Mouse (Mus musculus) forebrain, embryonic 10.5 days (tissue): ENCODE measurements around the gene Zbtb20. TPM values are rescaled to one million over a fixed set of nuclear protein-coding genes. Genes with fewer than 3 reads are reported as not detected.

Experiments
- DNase-seq: peaks from one replicate; pipeline ENCODE4 v3.0.0-alpha.2; 2017; ENCODE audit warnings: low spot score; ENCODE audit errors: extremely low spot score
- H3K27ac ChIP-seq: fragments of 300-500 bp; sonication (generic); 2 replicates; pipeline ENCODE4 v1.5.1; 2016; ENCODE audit warnings: mild to moderate bottlenecking
- H3K27me3 ChIP-seq: fragments of 300-500 bp; sonication (generic); 2 replicates; pipeline ENCODE4 v1.6.1; 2016; ENCODE audit warnings: mild to moderate bottlenecking; ENCODE audit not compliant: poor library complexity, severe bottlenecking
- H3K36me3 ChIP-seq: fragments of 300-500 bp; sonication (generic); replicated peaks from 2 replicates; pipeline ENCODE4 v1.6.1; 2016; ENCODE audit warnings: mild to moderate bottlenecking, moderate library complexity
- H3K4me1 ChIP-seq: fragments of 300-500 bp; sonication (generic); 2 replicates; pipeline ENCODE4 v1.6.1; 2016
- H3K4me3 ChIP-seq: fragments of 300-500 bp; sonication (generic); 2 replicates; pipeline ENCODE4 v1.5.1; 2016; ENCODE audit warnings: mild to moderate bottlenecking, moderate library complexity
- H3K9me3 ChIP-seq: fragments of 300-500 bp; sonication (generic); 2 replicates; pipeline ENCODE4 v1.6.1; 2016; ENCODE audit warnings: mild to moderate bottlenecking, moderate library complexity
- WGBS: fragments of 180-500 bp; shearing (Covaris S2); methylation state at CpG from one replicate; pipeline ENCODE4 v1.1.7; 2016; 5-methylcytosine and 5-hydroxymethylcytosine counted together
- polyA plus RNA-seq: library from polyadenylated mRNA; unstranded; fragments of >200 nt; fragmentation: Nextera tagmentation; extraction: Ambion mirVana; gene quantifications from 2 replicates; pipeline ENCODE4 v1.2.1, GENCODE M21; 2016

Gene Zbtb20
- polyA plus RNA-seq, 1 experiment from 2014 or later = 17.3 TPM

DNA sequence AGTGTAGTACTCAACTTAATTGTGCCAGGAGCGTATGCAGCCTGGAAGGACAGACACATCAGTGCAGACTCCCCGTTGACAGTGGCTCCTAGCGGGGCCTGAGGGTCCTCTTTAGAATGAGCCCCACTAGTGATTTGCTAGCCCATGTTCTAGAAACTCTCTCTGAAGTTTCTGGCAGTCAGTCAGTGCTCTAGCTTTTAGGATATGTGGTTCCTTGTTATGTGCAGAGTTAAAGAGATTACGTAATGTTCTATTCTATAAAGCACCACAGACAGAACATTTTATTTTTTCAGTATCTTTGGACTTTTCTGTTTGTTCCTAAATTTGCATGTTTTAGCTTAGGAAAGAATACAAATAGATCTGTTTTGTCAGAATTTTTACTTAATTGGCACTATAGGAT lies 378.1 kb downstream of the Zbtb20 start:
- Histone ChIP-seq H3K4me1 (no peaks in the 10 kb centered on the region), H3K27me3 (no peaks in the 10 kb centered on the region), H3K27ac (no peak overlapping the region), H3K4me3 (no peak overlapping the region), H3K9me3 (no peaks in the 10 kb centered on the region), H3K36me3 (no peaks in the 10 kb centered on the region)
- WGBS = 91% methylated on average over 4 of the region's 4 CpGs
- DNase-seq = no peak

DNA sequence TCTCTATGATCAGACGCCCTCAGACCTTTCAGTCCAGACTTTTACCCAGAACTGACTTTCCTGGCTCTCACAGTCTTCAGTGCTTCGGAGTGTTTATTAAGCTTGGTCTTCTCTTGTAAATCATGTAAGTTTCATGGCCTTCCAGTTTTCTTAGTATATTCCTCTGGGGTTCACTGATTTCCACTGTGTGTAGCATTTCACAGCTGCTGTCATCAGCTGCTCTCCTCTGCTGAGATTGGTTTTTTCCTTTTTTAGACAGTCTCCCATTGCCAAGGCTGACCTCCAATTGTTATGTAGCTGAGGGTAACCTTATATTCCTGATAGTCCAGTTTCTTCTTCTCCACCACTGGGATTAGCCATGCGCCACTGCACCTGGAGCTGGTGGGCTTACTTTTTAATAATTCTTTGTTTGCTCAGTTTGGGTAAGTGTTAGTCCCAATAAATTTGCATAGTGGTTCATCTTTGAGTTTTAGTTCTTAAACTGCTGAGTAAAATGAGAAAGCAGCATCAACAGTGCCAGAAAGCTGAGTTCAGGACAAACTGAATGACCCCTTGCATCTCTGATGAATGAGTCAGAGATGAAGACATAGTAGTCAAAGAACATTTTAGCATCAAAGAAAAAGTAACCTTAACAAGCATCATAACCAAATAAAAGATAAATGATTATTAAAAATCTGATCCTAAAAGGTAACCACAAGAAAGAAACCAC lies 380.7 kb downstream of the Zbtb20 start:
- no peak overlapping the region for H3K27ac ChIP-seq
- no peaks in the 10 kb centered on the region for H3K27me3 ChIP-seq
- WGBS = 92% methylated on average over 3 of the region's 3 CpGs
- H3K4me3 ChIP-seq = no peak overlapping the region
- no peaks in the 10 kb centered on the region for H3K36me3 ChIP-seq
- H3K4me1 ChIP-seq = no peaks in the 10 kb centered on the region
- no peak for DNase-seq
- H3K9me3 ChIP-seq = no peaks in the 10 kb centered on the region

DNA sequence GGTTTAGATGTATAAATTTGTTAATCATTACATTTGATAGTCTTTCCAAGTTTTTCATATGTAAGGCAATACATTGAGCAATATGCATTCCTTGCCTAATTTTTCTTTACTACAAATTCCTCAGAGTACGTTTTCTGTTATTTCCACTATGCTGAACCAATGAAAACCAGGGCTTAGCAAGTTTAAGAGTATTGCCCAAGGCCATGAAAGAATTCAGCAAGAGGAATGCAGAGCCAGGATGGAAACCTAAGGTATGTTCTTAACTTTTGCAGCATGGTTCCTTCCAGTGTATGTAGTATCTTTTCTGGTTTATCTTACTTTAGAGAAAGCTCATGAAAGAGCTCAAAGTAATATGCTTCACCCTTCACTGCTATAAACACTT lies 381.2 kb downstream of the Zbtb20 start:
- 76% methylated on average over 1 of the region's 1 CpGs for WGBS
- Histone ChIP-seq H3K4me1 (no peaks in the 10 kb centered on the region), H3K27me3 (no peaks in the 10 kb centered on the region), H3K27ac (no peak overlapping the region), H3K9me3 (no peaks in the 10 kb centered on the region), H3K36me3 (no peaks in the 10 kb centered on the region), H3K4me3 (no peak overlapping the region)
- no peak for DNase-seq

GRCm38 (mm10) chr16:43259466-43259865 lies 383.8 kb downstream of the Zbtb20 start:
- H3K27ac ChIP-seq = no peak overlapping the region
- H3K9me3 ChIP-seq = no peaks in the 10 kb centered on the region
- H3K4me1 ChIP-seq = no peaks in the 10 kb centered on the region
- no peak overlapping the region for H3K4me3 ChIP-seq
- no peaks in the 10 kb centered on the region for H3K36me3 ChIP-seq
- 62% methylated on average over 1 of the region's 1 CpGs for WGBS
- H3K27me3 ChIP-seq = no peaks in the 10 kb centered on the region
- no peak for DNase-seq

DNA sequence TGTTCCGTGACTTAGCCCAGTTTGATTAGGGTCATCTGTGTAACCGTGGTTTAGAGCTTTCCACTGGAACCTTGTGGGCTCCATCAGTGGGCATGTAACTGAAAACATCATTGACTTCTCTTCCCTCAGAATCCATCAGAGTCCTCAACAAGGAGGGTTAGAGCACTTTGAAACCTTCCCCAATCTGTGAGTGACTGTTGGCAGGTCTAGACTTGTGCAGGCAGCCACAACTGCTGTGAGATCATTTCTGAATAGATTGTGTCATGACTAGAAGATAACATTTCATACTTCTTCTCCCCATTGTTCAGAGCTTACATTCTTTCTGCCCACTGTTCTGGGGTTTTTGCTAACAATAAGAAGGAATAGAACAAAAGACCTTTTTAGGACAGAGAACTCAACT lies 385.2 kb downstream of the Zbtb20 start:
- Histone ChIP-seq H3K27ac (no peak overlapping the region), H3K27me3 (no peaks in the 10 kb centered on the region), H3K9me3 (no peaks in the 10 kb centered on the region), H3K36me3 (no peaks in the 10 kb centered on the region), H3K4me1 (no peaks in the 10 kb centered on the region), H3K4me3 (no peak overlapping the region)
- 88% methylated on average over 2 of the region's 2 CpGs for WGBS
- DNase-seq = no peak

GRCm38 (mm10) chr16:43274057-43274595 lies 398.4 kb downstream of the Zbtb20 start:
- Histone ChIP-seq H3K27me3 (no peaks in the 10 kb centered on the region), H3K27ac (no peak overlapping the region)
- 45% methylated on average over 2 of the region's 2 CpGs for WGBS

DNA sequence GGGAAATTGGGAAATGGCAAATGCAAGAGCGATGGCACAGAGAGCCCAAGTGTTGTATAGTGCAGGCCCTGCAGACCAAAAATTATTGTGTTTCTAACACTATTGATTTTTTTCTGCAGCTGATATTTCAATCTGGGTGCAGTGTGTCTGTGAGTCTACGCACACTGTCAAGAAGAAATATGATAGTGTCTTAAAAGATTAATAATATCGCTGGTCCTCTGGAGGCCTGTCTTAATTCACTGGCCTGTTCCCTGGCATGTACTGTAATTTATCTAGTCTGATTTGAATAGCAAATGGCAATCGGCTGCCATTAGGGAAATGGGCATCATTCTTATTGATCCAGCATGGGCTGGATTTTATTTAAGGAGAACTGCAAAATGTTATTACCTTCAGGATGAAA lies 401.1 kb downstream of the Zbtb20 start:
- Histone ChIP-seq H3K9me3 (peaks cover 7% of the 10 kb centered on the region; the same call in 1 of the 2 replicates), H3K36me3 (no peaks in the 10 kb centered on the region), H3K27me3 (no peaks in the 10 kb centered on the region), H3K27ac (no peak overlapping the region), H3K4me3 (no peak overlapping the region), H3K4me1 (peaks cover 10% of the 10 kb centered on the region)
- whole genome bisulfite sequencing = 92% methylated on average over 4 of the region's 4 CpGs
- no peak for DNase-seq

More at GRCm38 (mm10) chr16:43274057-43274595, 398.4 kb downstream of the Zbtb20 start:
- DNase-seq = no peak
- no peaks in the 10 kb centered on the region for H3K9me3 ChIP-seq
- H3K36me3 ChIP-seq = no peaks in the 10 kb centered on the region
- H3K4me1 ChIP-seq = peaks cover 10% of the 10 kb centered on the region
- no peak overlapping the region for H3K4me3 ChIP-seq

GRCm38 (mm10) chr16:43286319-43286718 lies 410.6 kb downstream of the Zbtb20 start:
- Histone ChIP-seq H3K4me3 (no peak overlapping the region), H3K27me3 (no peaks in the 10 kb centered on the region), H3K4me1 (peaks cover 17% of the 10 kb centered on the region), H3K9me3 (peaks cover 1% of the 10 kb centered on the region; the same call in 1 of the 2 replicates), H3K36me3 (no peaks in the 10 kb centered on the region), H3K27ac (peak overlapping the region; percentile 81)
- WGBS = 40% methylated on average over 1 of the region's 1 CpGs
- peak; percentile 46 for DNase-seq

- Histone ChIP-seq H3K36me3 (no peaks in the 10 kb centered on the region), H3K27me3 (no peaks in the 10 kb centered on the region), H3K27ac (peak overlapping the region; percentile 81), H3K9me3 (no peaks in the 10 kb centered on the region), H3K4me1 (peaks cover 17% of the 10 kb centered on the region), H3K4me3 (no peak overlapping the region)
- no peak for DNase-seq
- WGBS = 54% methylated on average over 1 of the region's 1 CpGs
These were observed 411.2 kb downstream of the Zbtb20 start for GRCm38 (mm10) chr16:43286783-43287383.

DNA sequence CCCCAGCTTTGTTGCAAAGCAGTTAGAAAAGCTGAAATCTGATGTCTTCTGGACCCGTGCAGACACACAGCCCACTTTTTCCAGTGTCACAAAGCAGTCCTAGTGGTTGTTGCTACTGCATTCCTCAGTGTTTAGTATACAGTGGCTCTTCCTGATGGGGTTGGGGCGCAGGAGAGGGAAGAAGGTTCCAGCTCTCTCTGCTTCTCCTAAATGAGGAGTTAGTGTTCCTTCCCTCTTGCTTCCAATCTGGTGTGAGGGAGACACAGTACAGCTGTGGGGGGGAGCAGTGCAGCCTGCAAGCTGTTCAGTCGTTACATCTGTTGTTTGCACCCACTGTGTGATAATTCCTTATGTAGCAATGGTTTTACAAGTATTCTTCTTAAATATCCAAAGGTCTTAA lies 415.7 kb downstream of the Zbtb20 start:
- Histone ChIP-seq H3K27ac (no peak overlapping the region), H3K9me3 (no peaks in the 10 kb centered on the region), H3K4me3 (no peak overlapping the region), H3K4me1 (peaks cover 22% of the 10 kb centered on the region), H3K36me3 (no peaks in the 10 kb centered on the region), H3K27me3 (no peaks in the 10 kb centered on the region)
- WGBS = 83% methylated on average over 3 of the region's 3 CpGs
- no peak for DNase-seq

DNA sequence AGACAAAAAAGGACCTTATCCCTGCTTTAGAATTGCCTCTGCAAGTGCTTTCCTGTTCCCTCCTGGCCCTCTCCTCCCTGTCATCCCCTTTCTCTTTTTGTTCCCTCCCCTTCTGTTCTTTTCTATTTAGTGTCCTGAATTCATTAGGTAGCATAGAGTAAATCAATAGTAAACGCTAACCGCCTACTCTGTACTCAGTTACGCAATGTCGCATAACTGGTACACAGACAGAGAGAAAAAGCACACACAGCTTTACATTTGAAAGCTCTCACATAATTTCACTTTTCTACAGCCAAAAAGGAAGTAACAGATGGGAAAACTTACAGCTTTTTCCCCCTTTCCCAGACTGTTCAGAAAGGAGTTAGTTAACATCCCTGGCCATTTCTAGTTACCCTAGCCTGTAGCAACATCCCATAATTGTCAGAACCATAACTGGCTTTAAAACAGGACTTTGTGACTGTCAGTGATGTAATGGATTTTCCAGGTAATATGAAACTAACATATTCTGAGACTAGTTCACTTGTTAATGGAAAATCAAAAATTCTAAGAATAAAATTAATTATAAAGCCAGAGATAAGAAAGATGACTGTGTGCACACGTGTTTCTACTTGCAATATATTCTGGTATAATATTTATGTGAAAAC lies 422.4 kb downstream of the Zbtb20 start:
- H3K4me3 ChIP-seq = no peak overlapping the region

GRCm38 (mm10) chr16:43300420-43300819 lies 424.7 kb downstream of the Zbtb20 start:
- Histone ChIP-seq H3K4me3 (no peak overlapping the region), H3K27ac (no peak overlapping the region), H3K27me3 (no peaks in the 10 kb centered on the region), H3K9me3 (no peaks in the 10 kb centered on the region), H3K36me3 (no peaks in the 10 kb centered on the region), H3K4me1 (peaks cover 19% of the 10 kb centered on the region)
- no peak for DNase-seq
- 88% methylated on average over 3 of the region's 3 CpGs for WGBS

More for the DNA sequence above, 422.4 kb downstream of the Zbtb20 start:
- WGBS = 60% methylated on average over 5 of the region's 5 CpGs
- Histone ChIP-seq H3K36me3 (no peaks in the 10 kb centered on the region), H3K27me3 (no peaks in the 10 kb centered on the region), H3K27ac (0 out of 2 replicates have a peak overlapping the region, but pooled peaks have one; percentile 17), H3K4me1 (peaks cover 33% of the 10 kb centered on the region), H3K9me3 (no peaks in the 10 kb centered on the region)
- no peak for DNase-seq

DNA sequence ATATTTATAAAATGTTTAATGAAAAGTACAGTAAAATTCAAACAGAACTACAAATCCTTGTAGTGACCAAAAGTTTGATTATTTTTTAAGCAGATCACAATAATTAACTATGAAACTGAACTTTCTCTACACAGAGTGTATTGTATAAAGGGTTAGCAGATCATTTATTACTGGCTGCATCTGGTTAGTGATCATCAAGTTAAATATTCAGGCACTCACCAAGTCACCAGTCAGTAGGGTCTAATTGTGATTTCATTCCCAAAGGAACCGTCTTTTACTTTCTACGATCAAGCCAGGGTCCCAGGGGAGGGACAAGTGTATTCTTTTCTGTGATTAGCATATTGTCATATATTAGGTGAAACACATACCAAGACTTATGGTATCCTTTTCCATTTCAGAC lies 426.5 kb downstream of the Zbtb20 start:
- Histone ChIP-seq H3K9me3 (no peaks in the 10 kb centered on the region), H3K4me1 (peaks cover 17% of the 10 kb centered on the region), H3K27ac (no peak overlapping the region), H3K27me3 (no peaks in the 10 kb centered on the region), H3K36me3 (no peaks in the 10 kb centered on the region), H3K4me3 (no peak overlapping the region)
- 97% methylated on average over 2 of the region's 2 CpGs for WGBS
- DNase-seq = no peak
